Mouse (Mus musculus) CH12.LX (cell line): ENCODE data around the gene Spsb2. TPM values are rescaled to one million over a fixed set of nuclear protein-coding genes. Genes with fewer than 3 reads are reported as not detected.
"Not testable (repeated sequence)": the region's sequence is repeated elsewhere in the genome, so short reads cannot be mapped to it uniquely, and the experiment has no call there.

Source experiments
- DNase-seq: peaks from one replicate; pipeline ENCODE4 v3.0.0-alpha.2; 2013; ENCODE audit errors: extremely low read depth
- H3K27ac ChIP-seq: 2 replicates; pipeline ENCODE4 v1.5.1; 2012; ENCODE audit warnings: low read depth, mild to moderate bottlenecking, control low read depth, moderate library complexity; ENCODE audit not compliant: insufficient read depth
- H3K27me3 ChIP-seq: replicated peaks from 2 replicates; pipeline ENCODE3; 2012; ENCODE audit warnings: inconsistent platforms
- H3K36me3 ChIP-seq, 2 experiments: replicated peaks in 1 of 2; 2 replicates each; pipeline versions ENCODE3 to v1.6.1; 2012; ENCODE audit warnings: inconsistent platforms in 1 of 2, low read length in 1 of 2, mild to moderate bottlenecking in 1 of 2, mixed read lengths in 1 of 2, moderate library complexity in 1 of 2; ENCODE audit not compliant: control insufficient read depth in 1 of 2, insufficient read depth in 1 of 2
- H3K4me1 ChIP-seq, 2 experiments: 2 replicates each; pipeline ENCODE4 v1.6.1; 2012; ENCODE audit warnings: inconsistent platforms in 1 of 2, moderate library complexity in 1 of 2; ENCODE audit not compliant: insufficient read depth in 2 of 2, control insufficient read depth in 1 of 2
- H3K4me2 ChIP-seq: 2 replicates; pipeline ENCODE4 v1.6.1; 2012; ENCODE audit warnings: low read depth, mild to moderate bottlenecking, control low read depth; ENCODE audit not compliant: poor library complexity, insufficient read depth, severe bottlenecking
- H3K4me3 ChIP-seq, 3 experiments: fragments of 150-350 bp in 1 of 3; sonication (generic) in 1 of 3; replicated peaks in 1 of 3; 2 replicates each; pipeline versions ENCODE3 to v1.5.1; 2011 to 2012; ENCODE audit warnings: low read depth in 2 of 3, low read length in 2 of 3, mild to moderate bottlenecking in 2 of 3, moderate library complexity in 2 of 3, control low read depth in 1 of 3, improper control_type of control experiment in 1 of 3, inconsistent platforms in 1 of 3, mixed read lengths in 1 of 3; ENCODE audit not compliant: poor library complexity in 1 of 3
- H3K79me2 ChIP-seq: replicated peaks from 2 replicates; pipeline ENCODE4 v1.6.1; 2012; ENCODE audit warnings: mild to moderate bottlenecking, moderate library complexity; ENCODE audit not compliant: control insufficient read depth, poor library complexity, insufficient read depth, severe bottlenecking; ENCODE audit errors: extremely low read depth
- H3K9ac ChIP-seq: 2 replicates; pipeline ENCODE4 v1.6.1; 2012; ENCODE audit warnings: low read depth, mild to moderate bottlenecking, control low read depth, moderate library complexity; ENCODE audit not compliant: insufficient read depth
- H3K9me3 ChIP-seq: replicated peaks from 2 replicates; pipeline ENCODE3; 2012; ENCODE audit warnings: low read length, inconsistent platforms, mixed read lengths
- BHLHE40 ChIP-seq: IDR thresholded peaks from 2 replicates; pipeline ENCODE4 v1.6.1; 2011; ENCODE audit warnings: mild to moderate bottlenecking, low read depth, low read length, improper control_type of control experiment
- CHD2 ChIP-seq: IDR thresholded peaks from 2 replicates; pipeline ENCODE4 v1.6.1; 2011; ENCODE audit warnings: low read length, improper control_type of control experiment
- CTCF ChIP-seq, 2 experiments: IDR thresholded peaks in 1 of 2; conservative IDR thresholded peaks in 1 of 2; 2 replicates each; pipeline ENCODE4 v1.5.1; 2011 to 2012; ENCODE audit warnings: low read depth in 2 of 2, low read length in 2 of 2, improper control_type of control experiment in 1 of 2, inconsistent platforms in 1 of 2, mild to moderate bottlenecking in 1 of 2, moderate library complexity in 1 of 2
- E2F4 ChIP-seq: IDR thresholded peaks from 2 replicates; pipeline ENCODE4 v1.6.1; 2011; ENCODE audit warnings: low read depth, low read length, improper control_type of control experiment; ENCODE audit not compliant: insufficient replicate concordance
- GABPA ChIP-seq: IDR thresholded peaks from 2 replicates; pipeline ENCODE4 v1.6.1; 2012; ENCODE audit warnings: low read depth, low read length, improper control_type of control experiment, inconsistent platforms; ENCODE audit not compliant: insufficient replicate concordance
- HCFC1 ChIP-seq: IDR thresholded peaks from 2 replicates; pipeline ENCODE4 v1.6.1; 2012; ENCODE audit warnings: low read depth, mild to moderate bottlenecking, inconsistent platforms, low read length, improper control_type of control experiment
- IRF4 ChIP-seq: IDR thresholded peaks from 2 replicates; pipeline ENCODE4 v1.6.1; 2014; ENCODE audit warnings: low read depth, mild to moderate bottlenecking, inconsistent platforms, low read length, improper control_type of control experiment
- KAT2A ChIP-seq: IDR thresholded peaks from 2 replicates; pipeline ENCODE4 v1.6.1; 2012; ENCODE audit warnings: low read length, improper control_type of control experiment, inconsistent platforms; ENCODE audit not compliant: insufficient replicate concordance
- MXI1 ChIP-seq: IDR thresholded peaks from 2 replicates; pipeline ENCODE4 v1.6.1; 2011; ENCODE audit warnings: mild to moderate bottlenecking, low read depth, low read length, improper control_type of control experiment
- MYC ChIP-seq: IDR thresholded peaks from 2 replicates; pipeline ENCODE4 v1.6.1; 2011; ENCODE audit warnings: low read depth, mild to moderate bottlenecking, improper control_type of control experiment, low read length
- NELFE ChIP-seq: IDR thresholded peaks from 2 replicates; pipeline ENCODE4 v1.6.1; 2011; ENCODE audit warnings: low read depth, low read length, improper control_type of control experiment
- POLR2AphosphoS2 ChIP-seq: IDR thresholded peaks from 2 replicates; pipeline ENCODE4 v1.6.1; 2011; ENCODE audit warnings: low read depth, low read length, improper control_type of control experiment
- RCOR1 ChIP-seq: conservative IDR thresholded peaks from 2 replicates; pipeline ENCODE4 v1.6.1; 2012; ENCODE audit warnings: low read depth, mild to moderate bottlenecking, inconsistent platforms, low read length, improper control_type of control experiment
- SMC3 ChIP-seq: IDR thresholded peaks from 2 replicates; pipeline ENCODE4 v1.6.1; 2011; ENCODE audit warnings: low read depth, low read length, improper control_type of control experiment
- TBP ChIP-seq: conservative IDR thresholded peaks from 2 replicates; pipeline ENCODE4 v1.6.1; 2011; ENCODE audit warnings: low read depth, low read length, improper control_type of control experiment
- TCF12 ChIP-seq: IDR thresholded peaks from 2 replicates; pipeline ENCODE4 v1.6.1; 2014; ENCODE audit warnings: low read depth, mild to moderate bottlenecking, inconsistent platforms, low read length, improper control_type of control experiment
- dilution Hi-C: fragments of 300-500 bp; cut with MboI; formaldehyde crosslinking; loops from 2 replicates; pipeline ENCODE4 v1.14.3; 2020; ENCODE audit warnings: low sequenced_read_pairs; ENCODE audit not compliant: extremely low pct_unique_long_range_greater_than_20kb, extremely low pct_ligation_motif_present
- in situ Hi-C: fragments of 300-500 bp; cut with MboI; formaldehyde crosslinking; loops from 3 replicates; pipeline ENCODE4 v1.14.3; 2019; ENCODE audit warnings: low sequenced_read_pairs, low pct_ligation_motif_present, low pct_unique_long_range_greater_than_20kb, mixed read lengths
- polyA plus RNA-seq: library from polyadenylated mRNA; unstranded; fragments of >175 nt; gene quantifications from 2 replicates; pipeline ENCODE4 v1.2.1, GENCODE M21; 2012; ENCODE audit warnings: low read depth; ENCODE audit not compliant: insufficient read length
- total RNA-seq, 2 experiments: library from RNA; depleted of rRNA; stranded (reverse); fragments of 300-350 nt in 1 of 2; fragments of >200 nt in 1 of 2; gene quantifications; 2 replicates each; pipeline ENCODE4 v1.2.3; 2012 to 2014

The Spsb2 gene
- total and polyA plus RNA-seq, 3 experiments: 2.4 to 3.3 TPM; not detected in 1

- no peak overlapping the region for H3K4me3 ChIP-seq
- H3K4me1 ChIP-seq: no peaks in the 10 kb centered on the region
- DNase-seq: no peak
- H3K27me3 ChIP-seq: no peaks in the 10 kb centered on the region
- H3K4me2 ChIP-seq: no peak overlapping the region
- dilution Hi-C loops: no loop called here
- no peaks in the 10 kb centered on the region for H3K9me3 ChIP-seq
- no peak overlapping the region for H3K9ac ChIP-seq
- H3K36me3 ChIP-seq: peaks cover 0 to 5% of the 10 kb centered on the region in 2 experiments
- H3K79me2 ChIP-seq: no peaks in the 10 kb centered on the region
- in situ Hi-C loops: no loop called here
- H3K27ac ChIP-seq: no peak overlapping the region
- no peak for TF ChIP-seq MXI1
- no peak for TF ChIP-seq HCFC1
- TF ChIP-seq POLR2AphosphoS2: no peak
- TF ChIP-seq RCOR1: no peak
- TF ChIP-seq BHLHE40: no peak
- TF ChIP-seq GABPA: no peak
- TF ChIP-seq CTCF (conservative IDR thresholded peaks at IDR 0.05 in 1 of 2, IDR thresholded peaks at IDR 0.05 in 1 of 2; ENCODE audit: low read depth in 2 of 2, low read length in 2 of 2): no peak
- TF ChIP-seq E2F4: no peak
- no peak for TF ChIP-seq NELFE
- no peak for TF ChIP-seq IRF4
- TF ChIP-seq KAT2A: no peak
Observed at GRCm38 (mm10) chr6:124795781-124796180, 12.7 kb upstream of the Spsb2 start.

GRCm38 (mm10) chr6:124796200-124796599 is 12.3 kb upstream of the Spsb2 start:
- Histone ChIP-seq H3K27me3 (no peaks in the 10 kb centered on the region), H3K4me3 (no peak overlapping the region), H3K9ac (no peak overlapping the region), H3K36me3 (peaks cover 0 to 2% of the 10 kb centered on the region in 2 experiments), H3K4me1 (no peaks in the 10 kb centered on the region), H3K9me3 (no peaks in the 10 kb centered on the region), H3K27ac (no peak overlapping the region), H3K79me2 (no peaks in the 10 kb centered on the region), H3K4me2 (no peak overlapping the region)
- dilution Hi-C loops (no loop called here), in situ Hi-C loops (no loop called here)
- TF ChIP-seq SMC3 (no peak), POLR2AphosphoS2 (peak; percentile 76; the same call in 1 of the 2 replicates)
- no peak for DNase-seq

- H3K4me3 ChIP-seq, H3K79me2 ChIP-seq, dilution Hi-C loops, H3K9ac ChIP-seq, H3K36me3 ChIP-seq, H3K27me3 ChIP-seq, H3K9me3 ChIP-seq, in situ Hi-C loops: not testable (repeated sequence)
- Histone ChIP-seq H3K27ac (peak overlapping the region; percentile 42), H3K4me2 (peak overlapping the region; percentile 54), H3K4me1 (peaks cover 3 to 19% of the 10 kb centered on the region in 2 experiments; a peak in 2 of 4 replicates)
- DNase-seq: peak; percentile 49
- TF ChIP-seq TCF12: 0 out of 2 replicates have a peak, but pooled peaks have one; percentile 18
- TF ChIP-seq BHLHE40: peak; percentile 43; the same call in 1 of the 2 replicates
- peak; percentile 36; the same call in 1 of the 2 replicates for TF ChIP-seq CHD2
- TF ChIP-seq IRF4: peak; percentile 29; the same call in 1 of the 2 replicates
- 0 out of 2 replicates have a peak, but pooled peaks have one; percentile 16 for TF ChIP-seq TBP
- 0 out of 2 replicates have a peak, but pooled peaks have one; percentile 34 for TF ChIP-seq MYC
Observed at GRCm38 (mm10) chr6:124802400-124802799, 6.1 kb upstream of the Spsb2 start.
